Mouse (Mus musculus): ENCODE data around the gene Rbms3.

DNA sequence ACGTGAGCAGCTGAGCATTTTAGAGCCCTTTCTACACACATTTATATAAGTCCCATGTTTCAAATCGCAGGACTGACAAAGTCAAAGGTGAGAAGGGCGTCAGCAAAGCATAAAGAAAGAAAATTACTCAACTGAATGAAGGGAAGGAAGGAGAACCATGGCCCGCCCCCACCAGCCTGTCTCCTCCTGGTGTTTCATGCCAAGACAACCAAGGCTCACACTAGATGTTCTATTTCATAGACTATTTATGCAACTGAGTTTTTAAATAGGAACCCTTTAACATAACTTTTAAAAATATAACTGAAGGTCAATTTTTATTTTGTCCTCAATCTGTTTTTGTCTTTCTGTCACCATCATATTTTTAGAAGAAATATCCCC lies 989.4 kb downstream of the Rbms3 start:
- TF ChIP-seq CTCF (IDR thresholded peaks at IDR 0.05; ENCODE audit: borderline replicate concordance, extremely low read depth, insufficient read depth, insufficient read length) (no peak), POLR2A (IDR thresholded peaks at IDR 0.05; ENCODE audit: borderline replicate concordance, extremely low read depth, insufficient read depth, insufficient read length, poor library complexity, severe bottlenecking) (no peak)

Data from brain, embryonic 14.5 days (tissue).